Mouse (Mus musculus): ENCODE data around the gene Slc35e2. TPM values are rescaled to one million over a fixed set of nuclear protein-coding genes. Genes with fewer than 3 reads are reported as not detected.

Slc35e2 gene
- polyA plus RNA-seq, 1 experiment from 2014 or later, result 21.4 TPM

DNA sequence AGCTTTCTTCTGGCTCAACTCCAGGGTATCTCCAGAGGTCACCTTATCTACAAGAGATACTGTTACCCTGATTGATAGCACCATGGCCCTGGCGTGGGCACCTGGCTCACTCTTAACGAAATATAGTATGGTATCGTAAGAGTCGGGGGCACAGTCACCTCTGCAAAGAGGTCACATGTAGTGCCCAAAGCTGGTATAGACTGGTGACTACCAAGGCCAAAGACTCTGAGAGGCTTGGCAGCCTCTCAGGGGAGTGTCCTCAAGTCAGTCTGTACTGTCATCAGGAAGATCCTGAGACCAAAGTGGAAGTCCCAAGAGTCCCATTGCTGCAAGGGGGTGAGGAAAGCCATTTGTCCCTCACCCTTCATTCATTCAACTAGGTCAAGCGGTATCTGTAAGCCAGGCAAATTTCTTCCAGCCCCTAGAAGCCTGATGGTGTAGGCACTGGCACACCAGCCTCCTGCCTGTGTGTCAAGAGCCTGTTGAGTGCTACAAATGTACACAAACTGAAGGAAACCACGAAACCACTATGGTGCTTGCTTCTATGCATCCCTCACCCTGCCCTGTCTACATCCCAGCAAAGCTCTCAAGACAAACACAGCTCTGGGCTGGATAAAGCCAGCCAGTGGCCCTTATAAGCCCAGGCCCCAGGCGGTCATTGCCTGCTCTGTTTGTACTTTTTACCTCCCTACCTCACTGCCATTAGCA lies 10.1 kb upstream of the Slc35e2 start:
- Histone ChIP-seq H3K4me1 (ENCODE audit: control insufficient read depth, insufficient read depth, low read length) (no peaks in the 10 kb centered on the region), H3K27ac (ENCODE audit: low read depth, low read length) (no peak overlapping the region), H3K4me3 (ENCODE audit: low read depth, low read length) (no peak overlapping the region), H3K9ac (replicated peaks; ENCODE audit: low read depth, low read length) (no peak overlapping the region), H3K9me3 (ENCODE audit: control insufficient read depth, low read length) (no peaks in the 10 kb centered on the region), H3K36me3 (ENCODE audit: control insufficient read depth, insufficient read depth, low read length) (peaks cover 31% of the 10 kb centered on the region), H3K27me3 (ENCODE audit: control insufficient read depth, insufficient read depth, low read length) (no peaks in the 10 kb centered on the region), H3K4me2 (ENCODE audit: low read depth, low read length) (no peak overlapping the region)
- no peak for ATAC-seq (ENCODE audit: low read depth)
- 89% methylated on average over 7 of the region's 7 CpGs for WGBS

DNA sequence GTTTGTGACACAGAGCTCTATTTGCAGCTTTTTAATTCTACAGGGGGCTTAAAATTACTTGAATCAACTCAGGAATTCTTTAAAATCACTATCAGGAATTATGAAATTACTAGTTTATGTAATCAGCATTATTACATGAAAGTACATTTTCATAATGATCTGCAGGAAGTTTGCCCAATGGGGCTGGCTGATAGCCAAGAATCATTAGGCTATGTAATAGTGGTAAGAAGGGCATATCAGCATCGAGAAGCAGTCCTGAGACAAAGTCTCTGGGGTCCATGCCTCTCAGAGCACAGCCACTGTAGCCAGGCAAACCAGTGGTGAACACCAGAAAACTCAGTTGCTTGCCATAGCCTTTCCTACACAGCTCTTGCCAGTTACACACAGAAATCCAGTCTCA lies 7.4 kb upstream of the Slc35e2 start:
- no peaks in the 10 kb centered on the region for H3K9me3 ChIP-seq (ENCODE audit: control insufficient read depth, low read length)
- peaks cover 8% of the 10 kb centered on the region for H3K36me3 ChIP-seq (ENCODE audit: control insufficient read depth, insufficient read depth, low read length)
- H3K9ac ChIP-seq (replicated peaks; ENCODE audit: low read depth, low read length), result no peak overlapping the region
- no peak overlapping the region for H3K4me3 ChIP-seq (ENCODE audit: low read depth, low read length)
- no peak overlapping the region for H3K4me2 ChIP-seq (ENCODE audit: low read depth, low read length)
- 49% methylated on average over 1 of the region's 1 CpGs for WGBS
- no peaks in the 10 kb centered on the region for H3K4me1 ChIP-seq (ENCODE audit: control insufficient read depth, insufficient read depth, low read length)
- H3K27ac ChIP-seq (ENCODE audit: low read depth, low read length), result no peak overlapping the region
- no peaks in the 10 kb centered on the region for H3K27me3 ChIP-seq (ENCODE audit: control insufficient read depth, insufficient read depth, low read length)
- no peak for ATAC-seq (ENCODE audit: low read depth)

DNA sequence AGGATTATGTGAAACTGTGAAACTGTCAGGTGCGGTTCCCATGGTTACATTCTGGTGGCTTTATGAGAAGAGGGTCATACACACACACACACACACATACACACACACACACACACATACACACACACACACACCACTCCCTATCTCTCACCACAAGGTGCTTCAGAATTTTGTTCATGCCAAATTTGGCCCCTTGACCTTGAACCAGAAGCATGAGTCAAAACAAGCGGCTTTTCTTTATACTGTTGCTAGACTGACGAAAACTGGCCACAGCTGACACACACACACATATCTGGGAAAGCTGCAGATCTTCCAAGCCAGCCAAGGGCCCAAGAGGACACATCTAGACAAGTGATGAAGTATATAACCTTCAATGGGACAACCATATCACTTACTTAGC lies 5.4 kb upstream of the Slc35e2 start:
- Histone ChIP-seq H3K4me2 (ENCODE audit: low read depth, low read length) (no peak overlapping the region), H3K27me3 (ENCODE audit: control insufficient read depth, insufficient read depth, low read length) (no peaks in the 10 kb centered on the region), H3K9me3 (ENCODE audit: control insufficient read depth, low read length) (no peaks in the 10 kb centered on the region), H3K27ac (ENCODE audit: low read depth, low read length) (no peak overlapping the region), H3K4me1 (ENCODE audit: control insufficient read depth, insufficient read depth, low read length) (no peaks in the 10 kb centered on the region), H3K36me3 (ENCODE audit: control insufficient read depth, insufficient read depth, low read length) (no peaks in the 10 kb centered on the region), H3K4me3 (ENCODE audit: low read depth, low read length) (no peak overlapping the region), H3K9ac (replicated peaks; ENCODE audit: low read depth, low read length) (no peak overlapping the region)
- WGBS, result 84% methylated on average over 3 of the region's 3 CpGs
- no peak for ATAC-seq (ENCODE audit: low read depth)

DNA sequence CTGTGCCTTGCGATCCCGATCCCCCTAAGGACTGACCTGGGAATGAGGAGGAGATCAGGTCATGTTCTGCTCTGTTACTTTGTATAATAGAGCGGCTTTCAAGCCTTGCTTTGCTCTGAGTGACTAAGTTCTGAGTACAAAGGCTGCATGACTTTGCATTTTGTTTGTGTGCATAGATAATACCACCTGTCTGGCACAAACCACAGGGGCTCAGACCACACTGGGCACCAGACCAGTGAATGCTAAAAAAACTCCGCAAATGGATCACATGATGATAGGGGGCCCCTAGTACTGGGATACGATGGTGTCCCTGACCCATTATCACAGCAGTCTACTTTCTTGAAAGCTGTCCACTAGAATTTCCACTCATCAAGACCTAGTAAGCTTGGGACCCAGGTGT lies 4.6 kb upstream of the Slc35e2 start:
- Histone ChIP-seq H3K4me3 (ENCODE audit: low read depth, low read length) (no peak overlapping the region), H3K36me3 (ENCODE audit: control insufficient read depth, insufficient read depth, low read length) (no peaks in the 10 kb centered on the region), H3K9ac (replicated peaks; ENCODE audit: low read depth, low read length) (no peak overlapping the region), H3K27me3 (ENCODE audit: control insufficient read depth, insufficient read depth, low read length) (no peaks in the 10 kb centered on the region), H3K27ac (ENCODE audit: low read depth, low read length) (no peak overlapping the region), H3K9me3 (ENCODE audit: control insufficient read depth, low read length) (no peaks in the 10 kb centered on the region), H3K4me1 (ENCODE audit: control insufficient read depth, insufficient read depth, low read length) (no peaks in the 10 kb centered on the region), H3K4me2 (ENCODE audit: low read depth, low read length) (no peak overlapping the region)
- ATAC-seq (ENCODE audit: low read depth), result no peak
- 87% methylated on average over 5 of the region's 5 CpGs for WGBS

DNA sequence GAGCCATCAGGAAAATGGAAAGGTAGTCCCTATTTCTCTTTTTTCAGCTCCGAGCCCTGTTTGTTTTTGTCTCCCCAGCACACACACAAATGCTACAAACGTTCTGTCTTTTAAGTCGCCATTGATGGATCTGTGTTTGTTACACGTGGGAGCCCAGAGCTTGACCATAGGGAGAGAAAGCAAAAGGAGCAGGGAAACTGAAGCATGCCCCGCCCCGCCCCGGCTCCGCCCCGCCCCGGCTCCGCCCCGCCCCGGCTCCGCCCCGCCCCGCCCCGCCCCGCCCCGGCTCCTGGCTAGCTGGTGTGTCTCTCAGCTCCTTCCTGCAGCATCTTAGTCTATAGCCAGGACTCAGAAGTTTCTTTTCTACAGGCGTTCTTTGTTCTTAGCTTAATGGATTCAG lies 2.7 kb upstream of the Slc35e2 start:
- no peak overlapping the region for H3K27ac ChIP-seq (ENCODE audit: low read depth, low read length)
- WGBS, result 25% methylated on average over 19 of the region's 20 CpGs
- no peak overlapping the region for H3K4me3 ChIP-seq (ENCODE audit: low read depth, low read length)
- H3K36me3 ChIP-seq (ENCODE audit: control insufficient read depth, insufficient read depth, low read length), result no peaks in the 10 kb centered on the region
- H3K4me1 ChIP-seq (ENCODE audit: control insufficient read depth, insufficient read depth, low read length), result peaks cover 5% of the 10 kb centered on the region
- no peaks in the 10 kb centered on the region for H3K9me3 ChIP-seq (ENCODE audit: control insufficient read depth, low read length)
- H3K9ac ChIP-seq (replicated peaks; ENCODE audit: low read depth, low read length), result no peak overlapping the region
- no peaks in the 10 kb centered on the region; the same call in 1 of the 2 replicates for H3K27me3 ChIP-seq (ENCODE audit: control insufficient read depth, insufficient read depth, low read length)
- H3K4me2 ChIP-seq (ENCODE audit: low read depth, low read length), result no peak overlapping the region
- ATAC-seq (ENCODE audit: low read depth), result no peak

DNA sequence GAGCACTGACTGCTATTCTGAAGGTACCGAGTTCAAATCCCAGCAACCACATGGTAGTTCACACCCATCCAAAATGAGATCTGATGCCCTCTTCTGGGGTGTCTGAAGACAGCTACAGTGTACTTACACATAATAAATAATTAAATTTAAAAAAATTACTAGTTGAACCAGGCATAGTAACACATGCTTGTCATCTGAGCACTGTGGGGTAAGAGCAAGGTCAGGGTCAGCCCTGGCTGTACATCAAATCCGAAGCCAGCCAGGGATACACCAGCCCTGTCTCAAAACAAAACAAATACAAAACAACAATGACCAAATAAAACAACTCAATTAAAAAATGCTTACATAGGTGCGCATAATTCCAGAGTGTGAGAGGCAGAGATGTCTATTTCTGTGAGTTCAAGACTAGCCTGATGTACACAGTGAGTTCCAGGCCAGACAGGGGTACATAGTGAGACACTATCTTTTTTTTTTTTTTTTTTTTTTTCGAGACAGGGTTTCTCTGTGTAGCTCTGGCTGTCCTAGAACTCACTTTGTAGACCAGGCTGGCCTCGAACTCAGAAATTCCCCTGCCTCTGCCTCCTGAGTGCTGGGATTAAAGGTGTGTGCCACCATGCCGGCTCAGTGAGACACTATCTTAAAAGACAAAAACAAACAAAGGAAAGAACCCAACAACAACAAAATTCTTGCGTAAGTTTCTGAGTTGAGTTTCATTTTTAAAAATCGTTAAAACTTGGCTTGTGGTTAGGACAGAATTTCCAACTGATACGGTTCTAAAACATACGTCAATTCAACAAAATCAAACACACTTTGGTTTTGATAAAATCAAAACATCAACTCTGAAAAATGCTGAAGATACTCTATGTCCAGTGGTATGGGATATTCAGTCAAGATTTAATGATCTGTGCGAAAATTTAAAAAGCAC lies 1.1 kb upstream of the Slc35e2 start:
- H3K27me3 ChIP-seq (ENCODE audit: control insufficient read depth, insufficient read depth, low read length), result no peaks in the 10 kb centered on the region; the same call in 1 of the 2 replicates
- ATAC-seq (ENCODE audit: low read depth), result no peak
- peak overlapping the region; percentile 95 for H3K4me3 ChIP-seq (ENCODE audit: low read depth, low read length)
- H3K27ac ChIP-seq (ENCODE audit: low read depth, low read length), result peak overlapping the region; percentile 100
- no peaks in the 10 kb centered on the region for H3K36me3 ChIP-seq (ENCODE audit: control insufficient read depth, insufficient read depth, low read length)
- peak overlapping the region; percentile 80 for H3K4me2 ChIP-seq (ENCODE audit: low read depth, low read length)
- no peaks in the 10 kb centered on the region for H3K9me3 ChIP-seq (ENCODE audit: control insufficient read depth, low read length)
- H3K9ac ChIP-seq (replicated peaks; ENCODE audit: low read depth, low read length), result peak overlapping the region; percentile 60
- H3K4me1 ChIP-seq (ENCODE audit: control insufficient read depth, insufficient read depth, low read length), result peaks cover 5% of the 10 kb centered on the region
- WGBS, result 90% methylated on average over 11 of the region's 11 CpGs

DNA sequence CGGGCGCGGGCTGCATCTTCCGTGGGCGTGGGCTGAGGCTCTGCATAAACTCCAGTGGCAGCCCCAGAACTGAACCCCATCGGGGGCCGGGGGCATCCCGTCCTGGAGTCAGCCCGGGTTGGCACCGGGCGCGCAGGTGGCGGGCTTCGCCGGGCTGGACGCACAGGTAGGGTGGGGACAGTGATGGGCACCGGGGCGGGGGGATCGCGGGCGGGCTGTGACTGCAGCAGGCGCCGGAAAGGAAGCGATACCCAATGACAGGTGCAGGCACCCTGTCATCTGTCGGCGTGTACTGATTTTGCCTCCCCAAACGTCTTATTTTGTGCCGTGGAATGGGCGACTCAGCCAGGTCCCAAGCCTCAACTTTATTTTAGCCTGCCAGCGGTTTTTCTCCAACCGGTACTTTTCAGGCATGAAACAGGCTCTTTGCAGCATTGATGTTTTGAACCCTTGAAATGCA lies 811 bp downstream of the Slc35e2 start:
- Histone ChIP-seq H3K36me3 (ENCODE audit: control insufficient read depth, insufficient read depth, low read length) (peaks cover 4% of the 10 kb centered on the region; the same call in 1 of the 2 replicates), H3K4me1 (ENCODE audit: control insufficient read depth, insufficient read depth, low read length) (peaks cover 5% of the 10 kb centered on the region), H3K4me2 (ENCODE audit: low read depth, low read length) (peak overlapping the region; percentile 80), H3K4me3 (ENCODE audit: low read depth, low read length) (peak overlapping the region; percentile 95), H3K27me3 (ENCODE audit: control insufficient read depth, insufficient read depth, low read length) (no peaks in the 10 kb centered on the region; the same call in 1 of the 2 replicates), H3K9ac (replicated peaks; ENCODE audit: low read depth, low read length) (peak overlapping the region; percentile 95), H3K9me3 (ENCODE audit: control insufficient read depth, low read length) (no peaks in the 10 kb centered on the region), H3K27ac (ENCODE audit: low read depth, low read length) (peak overlapping the region; percentile 100)
- WGBS, result 1% methylated on average over 30 of the region's 31 CpGs
- ATAC-seq (ENCODE audit: low read depth), result no peak; the same call in 1 of the 2 replicates

DNA sequence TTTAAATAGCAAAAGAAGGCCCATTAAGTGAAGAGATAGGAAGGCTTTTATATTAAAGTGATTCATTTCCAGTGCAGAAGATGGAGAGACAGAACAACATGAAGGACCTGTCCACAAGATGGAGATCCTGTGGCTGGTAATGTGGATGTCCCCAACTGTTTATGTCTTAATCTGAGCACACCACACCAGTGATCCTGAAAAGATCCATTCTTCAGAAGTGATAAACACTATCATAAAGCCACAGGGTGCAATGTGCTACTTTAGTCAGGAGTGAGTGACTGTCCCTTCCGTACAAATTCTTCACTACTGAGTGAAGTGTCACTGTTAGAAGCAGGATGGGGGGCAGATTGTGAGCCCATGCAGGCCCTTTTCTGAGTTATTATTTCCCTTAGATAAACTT lies 1.5 kb downstream of the Slc35e2 start:
- no peak for ATAC-seq (ENCODE audit: low read depth)
- peak overlapping the region; percentile 95; the same call in 1 of the 2 replicates for H3K4me3 ChIP-seq (ENCODE audit: low read depth, low read length)

DNA sequence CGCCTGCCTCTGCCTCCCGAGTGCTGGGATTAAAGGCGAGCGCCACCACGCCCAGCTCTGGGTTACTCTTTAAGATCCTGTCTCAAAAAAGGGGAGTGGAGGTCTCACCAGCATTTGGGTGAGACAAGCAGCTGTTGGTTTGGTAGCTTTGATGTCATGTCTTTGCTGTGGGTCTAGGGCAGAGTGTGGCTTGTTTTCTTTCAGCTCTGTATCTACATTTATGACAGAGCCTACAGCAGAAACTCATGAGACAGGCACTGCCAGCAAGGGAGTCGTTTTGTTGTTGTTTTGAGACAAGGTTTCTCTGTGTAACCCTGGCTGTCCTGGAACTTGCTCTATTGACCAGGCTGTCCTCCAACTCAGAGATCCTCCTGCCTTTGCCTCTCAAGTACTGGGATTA lies 2.6 kb downstream of the Slc35e2 start:
- WGBS, result 95% methylated on average over 6 of the region's 6 CpGs
- no peak overlapping the region for H3K4me3 ChIP-seq (ENCODE audit: low read depth, low read length)
- H3K36me3 ChIP-seq (ENCODE audit: control insufficient read depth, insufficient read depth, low read length), result peaks cover 4% of the 10 kb centered on the region; the same call in 1 of the 2 replicates
- ATAC-seq (ENCODE audit: low read depth), result no peak
- no peaks in the 10 kb centered on the region for H3K9me3 ChIP-seq (ENCODE audit: control insufficient read depth, low read length)
- peaks cover 5% of the 10 kb centered on the region for H3K4me1 ChIP-seq (ENCODE audit: control insufficient read depth, insufficient read depth, low read length)
- no peak overlapping the region for H3K4me2 ChIP-seq (ENCODE audit: low read depth, low read length)
- no peaks in the 10 kb centered on the region; the same call in 1 of the 2 replicates for H3K27me3 ChIP-seq (ENCODE audit: control insufficient read depth, insufficient read depth, low read length)
- no peak overlapping the region for H3K27ac ChIP-seq (ENCODE audit: low read depth, low read length)
- H3K9ac ChIP-seq (replicated peaks; ENCODE audit: low read depth, low read length), result no peak overlapping the region

More for the DNA sequence above, 1.5 kb downstream of the Slc35e2 start:
- H3K4me1 ChIP-seq (ENCODE audit: control insufficient read depth, insufficient read depth, low read length), result peaks cover 5% of the 10 kb centered on the region
- H3K36me3 ChIP-seq (ENCODE audit: control insufficient read depth, insufficient read depth, low read length), result peaks cover 4% of the 10 kb centered on the region; the same call in 1 of the 2 replicates
- peak overlapping the region; percentile 80 for H3K4me2 ChIP-seq (ENCODE audit: low read depth, low read length)
- WGBS, result 91% methylated on average over 1 of the region's 1 CpGs
- H3K9ac ChIP-seq (replicated peaks; ENCODE audit: low read depth, low read length), result no peak overlapping the region
- H3K27ac ChIP-seq (ENCODE audit: low read depth, low read length), result no peak overlapping the region
- no peaks in the 10 kb centered on the region for H3K9me3 ChIP-seq (ENCODE audit: control insufficient read depth, low read length)
- no peaks in the 10 kb centered on the region; the same call in 1 of the 2 replicates for H3K27me3 ChIP-seq (ENCODE audit: control insufficient read depth, insufficient read depth, low read length)
